Mouse (Mus musculus): ENCODE data around the gene Plk1. TPM values are rescaled to one million over a fixed set of nuclear protein-coding genes. Genes with fewer than 3 reads are reported as not detected.

The Plk1 gene
- polyA plus RNA-seq, 1 experiment, result not detected

GRCm38 (mm10) chr7:122180720-122181119 lies 21.5 kb downstream of the Plk1 start:
- H3K4me3 ChIP-seq (ENCODE audit: insufficient read depth, low read depth, low read length), result no peak overlapping the region
- H3K4me1 ChIP-seq (ENCODE audit: control insufficient read depth, insufficient read depth, low read length), result 0 out of 2 replicates have a peak, but pooled peaks cover 3% of the 10 kb centered on the region
- no peak overlapping the region for H3K27ac ChIP-seq (ENCODE audit: insufficient read depth, low read depth, low read length)
- 91% methylated on average over 7 of the region's 7 CpGs for WGBS
- no peak for TF ChIP-seq POLR2A (IDR thresholded peaks at IDR 0.05; ENCODE audit: insufficient read depth, low read depth, low read length)
- no peak for TF ChIP-seq CTCF (IDR thresholded peaks at IDR 0.05; ENCODE audit: insufficient read depth, low read depth, low read length)

- Histone ChIP-seq H3K4me3 (ENCODE audit: insufficient read depth, low read depth, low read length) (no peak overlapping the region), H3K27ac (ENCODE audit: insufficient read depth, low read depth, low read length) (no peak overlapping the region), H3K4me1 (ENCODE audit: control insufficient read depth, insufficient read depth, low read length) (0 out of 2 replicates have a peak, but pooled peaks cover 6% of the 10 kb centered on the region)
- TF ChIP-seq POLR2A (IDR thresholded peaks at IDR 0.05; ENCODE audit: insufficient read depth, low read depth, low read length) (no peak), CTCF (IDR thresholded peaks at IDR 0.05; ENCODE audit: insufficient read depth, low read depth, low read length) (no peak)
- 80% methylated on average over 5 of the region's 5 CpGs for WGBS
Observed at GRCm38 (mm10) chr7:122184569-122184968, 25.3 kb downstream of the Plk1 start.

DNA sequence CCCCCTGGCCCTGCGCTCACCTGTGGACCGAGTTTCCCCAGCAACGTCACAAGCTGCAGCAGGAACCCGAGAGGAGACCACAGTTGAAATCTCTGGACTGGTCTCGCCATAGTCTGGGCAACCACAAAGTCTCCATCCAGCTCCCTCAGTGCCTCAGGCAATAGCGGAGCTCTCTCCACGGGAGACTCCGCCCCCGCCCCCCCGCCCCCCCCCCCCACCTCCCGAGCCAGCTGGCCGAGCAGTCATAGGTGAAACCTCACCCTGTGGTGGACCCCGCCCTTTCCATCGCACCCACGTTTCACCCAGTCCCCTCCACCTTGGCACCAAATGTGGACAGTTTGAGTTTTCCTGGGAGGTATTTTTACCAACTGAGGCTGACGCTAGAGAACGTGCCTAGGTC lies 26.8 kb downstream of the Plk1 start, which contains the start of gene Ern2:
Ern2 (minus strand) TSS at position 165 of the 400 bp plus-strand sequence.
- WGBS, result 18% methylated on average over 17 of the region's 17 CpGs
- TF ChIP-seq POLR2A (IDR thresholded peaks at IDR 0.05; ENCODE audit: insufficient read depth, low read depth, low read length), result no peak
- no peak for TF ChIP-seq CTCF (IDR thresholded peaks at IDR 0.05; ENCODE audit: insufficient read depth, low read depth, low read length)
- H3K27ac ChIP-seq (ENCODE audit: insufficient read depth, low read depth, low read length), result no peak within 1 kb of the TSS
- no peak within 1 kb of the TSS for H3K4me3 ChIP-seq (ENCODE audit: insufficient read depth, low read depth, low read length)
- 0 out of 2 replicates have a peak, but pooled peaks cover 6% of the 10 kb centered on the region for H3K4me1 ChIP-seq (ENCODE audit: control insufficient read depth, insufficient read depth, low read length)

DNA sequence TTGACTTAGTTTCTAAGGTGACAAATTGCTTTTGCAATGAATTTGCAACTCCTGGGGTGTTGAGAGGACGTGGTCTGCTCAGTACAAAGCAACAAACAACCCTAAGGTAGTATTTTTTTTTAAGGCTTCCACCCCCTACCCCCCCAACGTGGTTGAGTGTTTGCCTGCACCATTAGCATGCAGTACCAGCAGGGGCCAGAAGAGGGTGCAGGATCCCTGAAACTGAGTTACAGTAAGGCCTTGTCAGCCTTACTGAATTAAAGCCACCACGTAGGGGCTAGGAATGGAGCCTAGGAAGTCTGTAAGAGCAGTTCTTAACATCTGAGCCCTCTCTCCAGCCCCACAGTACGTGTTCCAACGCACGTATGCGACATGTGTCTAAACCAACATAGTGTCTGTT lies 30.2 kb downstream of the Plk1 start:
- Histone ChIP-seq H3K4me1 (ENCODE audit: control insufficient read depth, insufficient read depth, low read length) (0 out of 2 replicates have a peak, but pooled peaks cover 6% of the 10 kb centered on the region), H3K4me3 (ENCODE audit: insufficient read depth, low read depth, low read length) (no peak overlapping the region), H3K27ac (ENCODE audit: insufficient read depth, low read depth, low read length) (no peak overlapping the region)
- TF ChIP-seq POLR2A (IDR thresholded peaks at IDR 0.05; ENCODE audit: insufficient read depth, low read depth, low read length) (no peak), CTCF (IDR thresholded peaks at IDR 0.05; ENCODE audit: insufficient read depth, low read depth, low read length) (no peak)
- 38% methylated on average over 7 of the region's 7 CpGs for WGBS

DNA sequence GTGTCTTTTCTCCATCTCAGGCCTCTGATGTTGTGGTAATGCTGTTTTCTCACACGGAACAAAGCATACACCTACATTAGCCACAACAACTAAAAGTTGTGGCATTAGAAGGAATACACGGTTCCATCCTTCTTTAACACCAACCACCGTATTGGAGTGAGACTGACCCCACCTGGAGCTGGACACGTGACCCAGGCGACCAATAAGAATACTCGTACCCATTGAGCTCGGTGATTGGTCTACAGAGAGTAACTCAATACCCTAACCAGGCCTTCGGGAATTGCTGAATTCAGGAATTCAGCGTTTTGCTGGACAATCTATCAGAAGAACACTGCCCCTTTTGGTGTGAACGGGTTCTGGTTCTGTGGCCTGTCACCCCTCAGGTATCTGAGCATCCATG lies 31.9 kb downstream of the Plk1 start:
- TF ChIP-seq POLR2A (IDR thresholded peaks at IDR 0.05; ENCODE audit: insufficient read depth, low read depth, low read length) (no peak), CTCF (IDR thresholded peaks at IDR 0.05; ENCODE audit: insufficient read depth, low read depth, low read length) (no peak)
- no peak overlapping the region for H3K27ac ChIP-seq (ENCODE audit: insufficient read depth, low read depth, low read length)

DNA sequence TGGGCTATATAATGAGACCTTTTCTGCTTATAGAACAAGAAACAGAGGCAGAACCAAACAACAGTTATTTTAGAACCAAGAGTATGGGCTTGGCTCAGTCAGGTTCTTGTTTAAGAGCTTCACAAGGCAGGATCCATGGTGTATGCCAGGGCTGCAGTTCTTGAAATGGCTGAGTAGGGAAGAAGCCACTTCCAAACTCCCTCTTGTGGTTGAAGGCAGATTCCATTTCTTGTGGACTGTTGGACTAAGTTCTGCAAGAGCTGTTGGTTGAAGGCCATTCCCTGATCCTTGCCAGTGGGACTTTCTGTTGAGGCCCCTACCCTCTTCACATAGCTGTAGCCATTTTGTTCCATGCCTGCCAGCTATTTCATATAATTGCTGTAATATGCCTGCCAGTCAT lies 34.7 kb downstream of the Plk1 start:
- H3K4me3 ChIP-seq (ENCODE audit: insufficient read depth, low read depth, low read length), result no peak overlapping the region
- H3K4me1 ChIP-seq (ENCODE audit: control insufficient read depth, insufficient read depth, low read length), result no peaks in the 10 kb centered on the region
- H3K27ac ChIP-seq (ENCODE audit: insufficient read depth, low read depth, low read length), result no peak overlapping the region
- TF ChIP-seq POLR2A (IDR thresholded peaks at IDR 0.05; ENCODE audit: insufficient read depth, low read depth, low read length) (no peak), CTCF (IDR thresholded peaks at IDR 0.05; ENCODE audit: insufficient read depth, low read depth, low read length) (no peak)

More for the DNA sequence above, 31.9 kb downstream of the Plk1 start:
- Histone ChIP-seq H3K4me1 (ENCODE audit: control insufficient read depth, insufficient read depth, low read length) (no peaks in the 10 kb centered on the region), H3K4me3 (ENCODE audit: insufficient read depth, low read depth, low read length) (no peak overlapping the region)
- 73% methylated on average over 10 of the region's 10 CpGs for WGBS

DNA sequence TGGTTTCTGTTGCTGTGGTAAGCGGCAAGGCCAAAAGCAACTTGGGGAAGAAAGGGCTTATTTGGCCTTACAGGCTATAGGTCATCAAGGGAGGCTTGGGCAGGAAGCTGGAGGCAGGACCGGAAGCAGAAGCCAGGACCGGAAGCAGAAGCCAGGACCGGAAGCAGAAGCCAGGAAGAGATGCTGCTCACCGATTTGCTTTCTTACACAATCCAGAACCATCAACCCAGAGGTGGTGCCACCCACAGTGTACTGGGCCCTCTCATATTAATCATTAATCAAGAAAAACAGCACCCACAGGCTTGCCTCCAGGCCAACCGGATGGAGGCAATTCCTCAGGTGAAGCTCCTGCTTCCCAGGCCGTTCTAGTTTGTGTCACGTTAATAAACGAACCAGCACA lies 37.5 kb downstream of the Plk1 start:
- 90% methylated on average over 9 of the region's 9 CpGs for WGBS
- Histone ChIP-seq H3K4me1 (ENCODE audit: control insufficient read depth, insufficient read depth, low read length) (no peaks in the 10 kb centered on the region), H3K4me3 (ENCODE audit: insufficient read depth, low read depth, low read length) (no peak overlapping the region), H3K27ac (ENCODE audit: insufficient read depth, low read depth, low read length) (no peak overlapping the region)
- TF ChIP-seq POLR2A (IDR thresholded peaks at IDR 0.05; ENCODE audit: insufficient read depth, low read depth, low read length) (no peak), CTCF (IDR thresholded peaks at IDR 0.05; ENCODE audit: insufficient read depth, low read depth, low read length) (no peak)

GRCm38 (mm10) chr7:122197306-122197705 lies 38.1 kb downstream of the Plk1 start:
- no peak for TF ChIP-seq POLR2A (IDR thresholded peaks at IDR 0.05; ENCODE audit: insufficient read depth, low read depth, low read length)
- TF ChIP-seq CTCF (IDR thresholded peaks at IDR 0.05; ENCODE audit: insufficient read depth, low read depth, low read length), result no peak
- H3K27ac ChIP-seq (ENCODE audit: insufficient read depth, low read depth, low read length), result no peak overlapping the region
- no peak overlapping the region for H3K4me3 ChIP-seq (ENCODE audit: insufficient read depth, low read depth, low read length)
- no peaks in the 10 kb centered on the region for H3K4me1 ChIP-seq (ENCODE audit: control insufficient read depth, insufficient read depth, low read length)
- WGBS, result 37% methylated on average over 4 of the region's 4 CpGs

DNA sequence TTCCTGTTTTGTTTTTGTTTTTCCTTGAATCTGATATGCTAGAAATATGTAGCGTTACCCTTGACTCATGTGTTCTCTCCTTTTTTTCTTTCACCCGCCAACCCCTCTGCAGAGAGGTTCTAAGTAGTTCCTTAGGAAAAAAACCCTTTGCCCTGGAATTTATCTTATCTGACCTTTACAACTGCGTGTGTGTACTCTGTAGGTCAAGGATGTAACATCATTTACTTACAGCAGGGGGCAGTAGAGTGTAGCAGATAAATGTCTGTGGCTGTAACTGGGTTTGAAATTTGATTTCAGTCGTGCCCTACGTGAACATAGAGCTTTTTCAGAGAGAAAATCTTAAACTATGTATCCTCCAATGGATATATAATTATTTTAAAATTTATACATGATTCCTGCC lies 40.1 kb downstream of the Plk1 start:
- no peak overlapping the region for H3K4me3 ChIP-seq (ENCODE audit: insufficient read depth, low read depth, low read length)
- WGBS, result 26% methylated on average over 5 of the region's 5 CpGs
- TF ChIP-seq POLR2A (IDR thresholded peaks at IDR 0.05; ENCODE audit: insufficient read depth, low read depth, low read length) (no peak), CTCF (IDR thresholded peaks at IDR 0.05; ENCODE audit: insufficient read depth, low read depth, low read length) (no peak)
- no peaks in the 10 kb centered on the region for H3K4me1 ChIP-seq (ENCODE audit: control insufficient read depth, insufficient read depth, low read length)
- H3K27ac ChIP-seq (ENCODE audit: insufficient read depth, low read depth, low read length), result no peak overlapping the region

- TF ChIP-seq POLR2A (IDR thresholded peaks at IDR 0.05; ENCODE audit: insufficient read depth, low read depth, low read length), result no peak
- Histone ChIP-seq H3K27ac (ENCODE audit: insufficient read depth, low read depth, low read length) (no peak overlapping the region), H3K4me3 (ENCODE audit: insufficient read depth, low read depth, low read length) (no peak overlapping the region), H3K4me1 (ENCODE audit: control insufficient read depth, insufficient read depth, low read length) (no peaks in the 10 kb centered on the region)
- 40% methylated on average over 2 of the region's 2 CpGs for WGBS
Observed at GRCm38 (mm10) chr7:122203936-122204335, 44.7 kb downstream of the Plk1 start.

Data from olfactory bulb, adult 2 months (tissue).